Mouse (Mus musculus): Measurements from ENCODE around the gene Syce3. TPM values are rescaled to one million over a fixed set of nuclear protein-coding genes. Genes with fewer than 3 reads are reported as not detected.

Syce3 gene
- polyA plus RNA-seq, 1 experiment from 2014 or later = not detected

DNA sequence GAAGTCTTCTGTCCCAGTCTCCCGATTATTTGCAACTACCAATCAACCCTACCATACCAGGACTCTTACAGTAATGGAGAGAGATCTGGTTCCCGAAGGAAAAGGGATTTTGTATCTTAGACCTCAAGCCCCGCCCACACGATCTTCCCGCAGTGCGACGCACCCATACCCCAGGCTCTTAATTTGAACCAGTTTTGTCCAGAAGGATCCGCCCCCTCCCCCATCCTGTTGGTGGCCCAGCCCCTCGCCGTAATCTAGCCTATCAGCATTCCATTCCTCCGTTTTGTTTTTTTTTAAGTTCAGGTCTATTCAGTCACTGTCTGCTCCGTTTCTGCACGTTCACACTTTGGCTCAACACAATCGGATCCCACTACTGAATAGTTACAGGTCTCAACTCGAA lies 53.9 kb downstream of the Syce3 start:
- TF ChIP-seq CTCF (IDR thresholded peaks at IDR 0.05; ENCODE audit: low read depth) = no peak
- DNase-seq (peak; percentile 95), ATAC-seq (ENCODE audit: insufficient read depth) (peak; percentile 81)
- peak overlapping the region; percentile 89 for H3K27ac ChIP-seq (ENCODE audit: low read depth)
- peak overlapping the region; percentile 79 for H3K9ac ChIP-seq
- peaks cover 8% of the 10 kb centered on the region for H3K4me1 ChIP-seq (ENCODE audit: insufficient read depth)
- H3K36me3 ChIP-seq (ENCODE audit: insufficient read depth) = peaks cover 50% of the 10 kb centered on the region
- H3K4me3 ChIP-seq (ENCODE audit: low read depth, low read length) = peak overlapping the region; percentile 64
- peak overlapping the region; percentile 73 for H3K4me2 ChIP-seq
- WGBS = under 1% methylated on average over 15 of the region's 15 CpGs
- no peaks in the 10 kb centered on the region for H3K9me3 ChIP-seq (ENCODE audit: low read depth, low read length)
- H3K27me3 ChIP-seq (ENCODE audit: insufficient read depth, low read length) = no peaks in the 10 kb centered on the region

DNA sequence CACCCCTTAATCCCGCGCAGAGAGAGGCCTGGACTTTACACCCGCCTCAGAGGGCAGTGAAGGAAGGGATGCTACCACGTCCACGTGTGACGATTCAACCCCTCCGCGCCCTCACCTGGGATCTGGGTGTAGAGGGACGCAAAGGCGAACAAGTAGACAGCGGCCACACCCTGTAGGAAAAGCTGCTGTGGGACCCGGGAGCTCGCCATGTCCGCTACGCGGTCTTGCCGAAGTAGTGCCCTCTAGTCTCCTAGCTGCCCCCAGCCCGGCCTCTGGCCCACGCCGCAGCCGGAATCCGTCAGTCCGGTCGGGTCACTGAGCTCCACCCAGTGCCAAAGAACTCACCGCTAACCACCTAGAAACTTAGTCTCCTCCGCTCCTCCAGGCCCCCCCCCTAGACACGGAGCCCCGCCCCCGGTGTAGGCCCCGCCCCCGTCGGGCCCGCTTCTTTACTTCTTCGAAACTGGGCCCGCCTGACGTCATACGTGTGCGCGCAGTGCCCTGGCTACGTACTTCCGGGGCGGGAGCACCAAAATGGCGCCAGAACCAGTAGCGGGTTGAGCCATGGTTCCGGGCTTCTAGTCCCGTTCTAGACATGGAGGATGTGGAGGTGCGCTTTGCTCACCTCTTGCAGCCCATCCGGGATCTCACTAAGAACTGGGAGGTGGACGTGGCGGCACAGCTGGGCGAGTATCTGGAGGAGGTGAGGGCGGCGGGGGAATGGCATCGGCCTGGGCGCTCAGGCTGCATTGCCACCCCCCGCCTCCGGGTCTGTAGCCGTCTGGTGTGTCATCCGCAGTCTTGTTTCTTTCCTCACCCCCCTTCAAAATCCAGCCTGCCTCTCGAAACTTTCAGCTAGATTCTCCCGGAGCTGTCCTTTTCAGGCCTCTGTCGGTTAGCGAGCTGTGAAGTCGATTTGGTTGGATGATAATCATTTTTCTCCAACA lies 54.8 kb downstream of the Syce3 start, which contains the start of the genes Lmf2 and Ncaph2:
TSS of gene Lmf2 (minus strand) at position 419 of the 947 bp plus-strand sequence.
TSS of gene Ncaph2 (plus strand) at position 479 of the 947 bp plus-strand sequence.
- Histone ChIP-seq H3K27me3 (ENCODE audit: insufficient read depth, low read length) (no peaks in the 10 kb centered on the region), H3K4me3 (ENCODE audit: low read depth, low read length) (peak within 1 kb of the TSS; percentile 64), H3K27ac (ENCODE audit: low read depth) (peak within 1 kb of the TSS; percentile 89), H3K9me3 (ENCODE audit: low read depth, low read length) (no peaks in the 10 kb centered on the region), H3K4me2 (peak within 1 kb of the TSS; percentile 94), H3K36me3 (ENCODE audit: insufficient read depth) (peaks cover 50% of the 10 kb centered on the region), H3K9ac (peak within 1 kb of the TSS; percentile 79), H3K4me1 (ENCODE audit: insufficient read depth) (peaks cover 8% of the 10 kb centered on the region)
- WGBS = under 1% methylated on average over 64 of the region's 64 CpGs
- no peak for TF ChIP-seq CTCF (IDR thresholded peaks at IDR 0.05; ENCODE audit: low read depth)
- DNase-seq = peak; percentile 99
- peak; percentile 86 for ATAC-seq (ENCODE audit: insufficient read depth)

DNA sequence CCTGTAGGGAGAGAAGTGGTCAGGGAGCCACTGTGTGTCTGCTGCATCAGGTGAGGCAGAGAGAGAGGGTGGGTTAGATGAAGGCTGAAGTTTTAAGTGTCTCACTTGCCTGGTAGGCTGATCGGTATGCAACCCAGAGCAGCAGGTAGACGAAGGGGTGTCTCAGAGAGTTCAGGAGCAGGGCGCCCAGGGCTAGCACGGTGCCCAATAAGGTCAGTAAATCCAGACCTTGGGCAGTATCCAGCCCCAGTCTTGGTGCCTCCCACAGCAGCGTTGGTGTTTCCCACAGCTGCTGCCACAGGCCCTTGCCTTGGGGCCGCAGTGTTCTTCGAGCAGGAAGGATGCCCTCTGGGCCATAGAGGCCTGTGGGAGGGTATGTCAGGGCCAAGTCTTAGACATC lies 55.8 kb downstream of the Syce3 start:
- Histone ChIP-seq H3K4me2 (peak overlapping the region; percentile 94), H3K9me3 (ENCODE audit: low read depth, low read length) (no peaks in the 10 kb centered on the region), H3K36me3 (ENCODE audit: insufficient read depth) (peaks cover 50% of the 10 kb centered on the region), H3K4me1 (ENCODE audit: insufficient read depth) (peaks cover 8% of the 10 kb centered on the region), H3K4me3 (ENCODE audit: low read depth, low read length) (peak overlapping the region; percentile 64), H3K27ac (ENCODE audit: low read depth) (no peak overlapping the region), H3K27me3 (ENCODE audit: insufficient read depth, low read length) (no peaks in the 10 kb centered on the region), H3K9ac (peak overlapping the region; percentile 79)
- DNase-seq = no peak
- no peak for TF ChIP-seq CTCF (IDR thresholded peaks at IDR 0.05; ENCODE audit: low read depth)
- no peak for ATAC-seq (ENCODE audit: insufficient read depth)
- 72% methylated on average over 7 of the region's 7 CpGs for WGBS

DNA sequence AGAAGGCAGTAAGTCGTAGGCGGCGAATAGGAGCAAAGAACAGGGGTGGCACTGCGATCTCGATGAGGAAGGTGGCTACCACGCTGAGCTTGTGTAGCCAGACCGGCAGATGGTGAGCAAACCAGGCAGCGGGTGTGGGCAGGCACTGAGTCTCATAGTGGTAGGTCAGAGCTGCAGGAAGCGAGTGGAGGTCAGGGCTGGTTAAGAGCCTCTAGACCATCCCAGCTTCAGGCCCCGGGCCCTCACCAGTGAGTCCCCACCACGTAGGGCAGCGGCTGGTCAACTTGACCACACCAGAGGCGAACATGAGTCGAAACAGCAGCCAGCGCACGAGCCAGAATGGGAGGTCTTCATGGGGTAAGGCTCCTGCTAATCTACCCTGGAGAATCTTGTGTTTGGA lies 56.5 kb downstream of the Syce3 start:
- peak overlapping the region; percentile 79; the same call in 1 of the 2 replicates for H3K9ac ChIP-seq
- TF ChIP-seq CTCF (IDR thresholded peaks at IDR 0.05; ENCODE audit: low read depth) = no peak
- peaks cover 8% of the 10 kb centered on the region for H3K4me1 ChIP-seq (ENCODE audit: insufficient read depth)
- no peak overlapping the region for H3K27ac ChIP-seq (ENCODE audit: low read depth)
- no peaks in the 10 kb centered on the region for H3K27me3 ChIP-seq (ENCODE audit: insufficient read depth, low read length)
- H3K36me3 ChIP-seq (ENCODE audit: insufficient read depth) = peaks cover 50% of the 10 kb centered on the region
- ATAC-seq (ENCODE audit: insufficient read depth) = no peak
- H3K4me3 ChIP-seq (ENCODE audit: low read depth, low read length) = no peak overlapping the region
- WGBS = 90% methylated on average over 16 of the region's 16 CpGs
- no peak for DNase-seq
- H3K9me3 ChIP-seq (ENCODE audit: low read depth, low read length) = no peaks in the 10 kb centered on the region
- H3K4me2 ChIP-seq = peak overlapping the region; percentile 94

DNA sequence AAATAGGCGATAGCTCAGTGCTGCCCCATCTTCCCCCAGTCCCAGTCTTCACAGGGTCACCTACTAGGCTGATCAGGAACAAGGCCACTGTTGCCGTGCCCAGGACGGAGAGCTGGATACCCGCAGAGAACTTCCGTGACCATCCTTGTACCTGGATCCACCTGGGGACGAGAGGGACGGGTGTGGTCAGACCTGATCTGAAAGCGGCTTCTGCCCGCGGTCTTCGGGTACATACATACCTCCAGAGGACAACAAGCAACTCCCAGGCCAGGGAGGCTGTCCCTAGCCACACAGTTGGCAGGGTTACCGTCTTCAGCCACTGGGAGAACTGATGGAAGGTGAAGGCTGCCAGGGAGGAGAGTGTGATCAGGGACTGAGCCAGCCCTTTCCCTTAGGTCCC lies 57.5 kb downstream of the Syce3 start:
- DNase-seq (no peak), ATAC-seq (ENCODE audit: insufficient read depth) (no peak)
- no peaks in the 10 kb centered on the region for H3K9me3 ChIP-seq (ENCODE audit: low read depth, low read length)
- H3K4me2 ChIP-seq = no peak overlapping the region
- 93% methylated on average over 12 of the region's 12 CpGs for WGBS
- peaks cover 44% of the 10 kb centered on the region for H3K36me3 ChIP-seq (ENCODE audit: insufficient read depth)
- H3K27ac ChIP-seq (ENCODE audit: low read depth) = no peak overlapping the region
- H3K4me3 ChIP-seq (ENCODE audit: low read depth, low read length) = no peak overlapping the region
- no peak for TF ChIP-seq CTCF (IDR thresholded peaks at IDR 0.05; ENCODE audit: low read depth)
- no peak overlapping the region for H3K9ac ChIP-seq
- no peaks in the 10 kb centered on the region for H3K27me3 ChIP-seq (ENCODE audit: insufficient read depth, low read length)
- H3K4me1 ChIP-seq (ENCODE audit: insufficient read depth) = peaks cover 8% of the 10 kb centered on the region

DNA sequence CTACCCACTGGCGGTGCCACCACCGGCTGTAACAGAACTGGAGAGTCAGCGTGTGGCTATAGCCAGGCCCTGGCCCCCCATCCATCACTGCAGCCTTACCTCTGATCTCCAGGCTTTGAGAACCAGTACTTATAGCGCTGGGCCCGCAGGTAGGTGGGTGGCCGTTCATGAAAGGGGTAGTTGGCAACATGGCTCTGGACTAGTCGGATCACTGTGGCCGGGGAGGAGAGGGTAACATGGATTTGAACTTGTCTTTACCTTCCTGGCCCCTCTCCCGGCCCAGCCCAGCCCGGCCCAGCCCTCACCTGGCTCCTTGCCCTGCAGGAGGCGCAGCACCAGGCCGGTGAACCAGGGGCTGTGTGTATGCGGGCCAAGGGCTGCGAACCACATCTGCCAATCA lies 58.2 kb downstream of the Syce3 start:
- no peak overlapping the region for H3K27ac ChIP-seq (ENCODE audit: low read depth)
- WGBS = 90% methylated on average over 14 of the region's 14 CpGs

DNA sequence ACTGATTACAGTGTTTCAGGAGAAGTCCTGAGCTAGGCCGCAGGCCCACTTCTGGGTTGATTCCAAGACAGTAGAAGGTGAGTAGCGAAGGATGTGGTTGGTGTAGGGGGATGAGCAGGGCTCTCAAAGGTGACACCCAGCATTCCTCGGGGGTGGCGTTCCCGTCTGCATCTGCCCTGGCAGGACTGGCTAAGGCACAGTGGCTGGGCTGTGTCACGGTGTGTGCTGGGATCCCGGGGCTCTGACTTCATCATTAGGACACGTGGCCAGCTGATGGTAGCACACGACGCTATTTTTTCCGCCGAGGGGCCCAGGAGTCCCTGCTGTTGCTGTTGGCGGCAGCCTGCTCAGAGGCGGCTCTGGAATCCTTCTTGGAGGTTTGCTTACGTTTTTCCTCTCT lies 59.0 kb downstream of the Syce3 start:
- ATAC-seq (ENCODE audit: insufficient read depth) = no peak
- peaks cover 8% of the 10 kb centered on the region for H3K4me1 ChIP-seq (ENCODE audit: insufficient read depth)
- H3K9ac ChIP-seq = no peak overlapping the region
- no peak overlapping the region for H3K4me2 ChIP-seq
- WGBS = 83% methylated on average over 15 of the region's 15 CpGs
- H3K27me3 ChIP-seq (ENCODE audit: insufficient read depth, low read length) = no peaks in the 10 kb centered on the region
- H3K27ac ChIP-seq (ENCODE audit: low read depth) = no peak overlapping the region
- H3K36me3 ChIP-seq (ENCODE audit: insufficient read depth) = peaks cover 42% of the 10 kb centered on the region
- H3K9me3 ChIP-seq (ENCODE audit: low read depth, low read length) = no peaks in the 10 kb centered on the region
- TF ChIP-seq CTCF (IDR thresholded peaks at IDR 0.05; ENCODE audit: low read depth) = no peak
- no peak overlapping the region for H3K4me3 ChIP-seq (ENCODE audit: low read depth, low read length)
- no peak for DNase-seq

More for the DNA sequence above, 58.2 kb downstream of the Syce3 start:
- Histone ChIP-seq H3K9ac (no peak overlapping the region), H3K27me3 (ENCODE audit: insufficient read depth, low read length) (no peaks in the 10 kb centered on the region), H3K4me2 (no peak overlapping the region), H3K36me3 (ENCODE audit: insufficient read depth) (peaks cover 42% of the 10 kb centered on the region), H3K4me1 (ENCODE audit: insufficient read depth) (peaks cover 8% of the 10 kb centered on the region), H3K9me3 (ENCODE audit: low read depth, low read length) (no peaks in the 10 kb centered on the region), H3K4me3 (ENCODE audit: low read depth, low read length) (no peak overlapping the region)
- TF ChIP-seq CTCF (IDR thresholded peaks at IDR 0.05; ENCODE audit: low read depth) = no peak
- ATAC-seq (ENCODE audit: insufficient read depth) (no peak), DNase-seq (no peak)

All from lung, embryonic 14.5 days (tissue).